Mouse (Mus musculus) adrenal gland, adult 8-10 months (tissue): ENCODE measurements at regions not wholly inside any gene's neighbourhood (a gene's known extent, or its start where the extent isn't known, plus 50 kb on each side); places are given as distances from the start of the nearest gene placed in this dataset.

Experiments
- DNase-seq: peaks from one replicate; pipeline ENCODE4 v3.0.0; 2022

DNA sequence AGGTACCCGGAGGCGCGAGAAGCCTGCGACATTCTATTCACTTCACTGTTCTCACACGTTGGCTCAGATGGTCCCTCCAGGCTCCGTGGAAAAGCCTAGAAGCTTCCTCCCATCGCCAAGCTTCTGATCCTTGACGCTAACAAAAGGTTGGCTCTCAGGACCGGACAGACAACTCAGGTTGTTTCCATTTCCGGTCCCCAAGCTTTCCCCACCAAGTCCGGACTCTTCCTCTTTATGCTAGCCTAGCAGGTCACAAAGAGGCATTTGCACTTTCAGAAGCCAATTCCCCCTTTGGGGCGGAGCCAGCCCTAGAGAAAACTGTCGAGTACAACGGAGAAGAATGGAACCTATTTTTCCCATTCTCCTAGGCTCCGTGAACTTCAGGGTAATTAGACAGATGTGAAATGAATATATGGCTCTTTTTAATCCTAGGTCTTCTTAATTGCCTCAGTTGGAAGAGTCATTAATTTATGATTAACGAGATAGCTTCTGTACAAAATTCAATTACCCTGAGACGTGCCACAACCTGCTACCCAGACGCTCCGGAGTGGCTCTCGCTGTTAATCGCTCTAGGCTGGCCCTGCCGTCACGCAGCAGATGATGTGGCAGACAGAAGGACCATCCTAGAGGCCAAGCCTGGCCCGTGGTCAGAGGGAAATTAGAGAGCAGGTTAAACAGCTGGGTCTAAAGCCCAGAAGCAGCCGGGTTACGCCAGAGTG, 207.6 kb downstream of the Xxylt1 start:
- no peak for DNase-seq

- DNase-seq, result no peak
Measured at GRCm38 (mm10) chr16:30875235-30875829, 205.9 kb downstream of the Xxylt1 start.

- DNase-seq, result no peak
Measured at GRCm38 (mm10) chr16:30878821-30879220, 202.4 kb downstream of the Xxylt1 start.

- DNase-seq, result no peak
Measured at GRCm38 (mm10) chr16:30879878-30880277, 201.4 kb downstream of the Xxylt1 start.

- DNase-seq, result no peak
Measured at GRCm38 (mm10) chr16:30880682-30881081, 200.6 kb downstream of the Xxylt1 start.

DNA sequence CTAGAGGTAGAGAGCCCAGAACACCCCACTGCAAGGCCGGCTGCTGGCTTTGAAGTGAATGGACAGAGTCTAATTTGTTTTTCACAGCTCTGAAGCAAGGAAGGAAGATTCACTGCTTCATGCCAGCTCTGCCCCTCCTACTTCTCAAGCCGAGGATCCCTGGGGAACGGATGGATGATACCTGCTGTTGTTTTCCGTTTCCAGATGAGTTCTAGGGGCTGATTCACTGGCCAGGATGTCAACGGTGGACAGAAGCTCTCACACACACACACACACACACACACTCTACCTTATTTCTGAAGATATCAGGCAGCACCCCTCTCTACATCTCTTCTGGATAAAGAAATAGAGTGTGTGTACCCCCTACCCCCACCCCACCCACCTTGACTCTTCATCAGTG, 200.0 kb downstream of the Xxylt1 start:
- DNase-seq, result no peak

- DNase-seq, result no peak
Measured at GRCm38 (mm10) chr16:30883490-30884188, 197.6 kb downstream of the Xxylt1 start.

- DNase-seq, result no peak
Measured at GRCm38 (mm10) chr16:30884189-30884551, 197.1 kb downstream of the Xxylt1 start.

DNA sequence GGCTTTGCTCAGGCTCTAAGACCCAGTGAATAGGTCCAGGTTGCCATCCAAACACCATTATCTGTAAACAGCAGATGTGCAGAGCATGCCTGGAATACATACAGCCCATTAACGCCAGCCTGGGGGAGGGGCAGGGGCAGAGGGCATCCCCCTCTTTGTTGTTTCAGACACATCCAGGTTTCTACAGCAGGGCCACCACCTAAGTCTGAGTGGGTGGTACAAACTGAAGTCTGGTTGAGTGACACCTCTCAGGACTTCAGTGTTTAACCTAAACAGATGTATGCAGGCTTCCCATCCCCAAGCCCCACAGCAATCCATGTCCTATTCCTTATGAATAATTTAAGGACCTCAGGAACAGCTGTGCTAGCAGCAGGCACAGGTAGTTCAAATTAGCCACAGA, 194.2 kb downstream of the Xxylt1 start:
- DNase-seq, result no peak

- no peak for DNase-seq
Measured at GRCm38 (mm10) chr16:30887536-30887935, 193.7 kb downstream of the Xxylt1 start.

DNA sequence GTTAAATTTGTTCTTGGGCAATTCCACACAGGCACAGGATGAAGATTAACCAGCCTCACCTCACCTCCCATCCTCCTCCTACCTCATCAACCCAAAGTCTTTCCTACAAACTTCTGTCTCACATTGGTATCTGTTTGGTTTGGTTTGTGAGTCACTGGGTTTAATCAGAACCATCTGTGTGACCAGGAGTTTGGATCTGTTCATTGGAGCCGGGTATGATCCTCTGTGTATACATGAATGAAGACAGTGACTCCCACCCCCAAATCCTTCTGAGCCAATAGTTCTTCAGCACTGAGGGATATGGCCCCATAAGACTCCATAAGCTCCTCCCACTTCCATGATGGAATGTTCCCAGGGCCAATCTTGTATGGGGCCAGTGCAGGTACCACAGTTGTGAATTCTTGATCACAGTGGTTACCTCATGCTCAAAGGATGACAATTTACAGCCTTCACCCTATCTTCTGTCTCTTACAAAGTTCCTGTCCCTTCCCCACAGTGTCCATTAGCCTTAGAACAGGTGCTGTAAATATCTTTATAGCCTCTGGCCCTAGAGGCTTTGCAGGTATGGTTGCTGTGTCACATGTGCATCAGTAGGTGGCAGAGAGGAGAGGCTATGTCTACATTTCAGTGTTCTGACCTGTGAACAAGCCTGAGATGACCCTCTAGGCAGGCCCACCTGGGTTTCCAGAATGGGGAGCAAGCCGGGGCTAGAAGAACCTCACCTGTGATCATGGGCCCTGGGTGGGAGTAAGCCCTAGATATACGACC, 192.5 kb downstream of the Xxylt1 start:
- DNase-seq, result no peak

DNA sequence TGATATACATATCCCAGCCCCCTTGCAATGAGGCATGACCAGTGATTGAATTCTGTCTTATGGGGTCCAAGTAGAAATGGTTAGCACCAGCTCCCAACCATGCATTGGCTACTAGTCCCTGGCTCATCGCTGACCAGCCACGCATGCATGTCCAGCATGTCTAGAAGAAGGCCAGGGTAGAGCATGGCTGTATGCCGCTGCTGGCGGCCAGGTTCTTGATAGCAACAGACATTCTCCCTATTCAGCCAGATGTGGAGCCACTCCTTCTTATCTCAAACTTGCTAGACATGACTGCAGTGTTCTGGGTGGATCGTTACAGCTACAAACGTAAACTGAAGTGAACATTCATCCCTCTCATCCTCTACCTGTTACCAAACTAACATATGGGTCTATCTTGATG, 188.6 kb downstream of the Xxylt1 start:
- DNase-seq, result no peak

DNA sequence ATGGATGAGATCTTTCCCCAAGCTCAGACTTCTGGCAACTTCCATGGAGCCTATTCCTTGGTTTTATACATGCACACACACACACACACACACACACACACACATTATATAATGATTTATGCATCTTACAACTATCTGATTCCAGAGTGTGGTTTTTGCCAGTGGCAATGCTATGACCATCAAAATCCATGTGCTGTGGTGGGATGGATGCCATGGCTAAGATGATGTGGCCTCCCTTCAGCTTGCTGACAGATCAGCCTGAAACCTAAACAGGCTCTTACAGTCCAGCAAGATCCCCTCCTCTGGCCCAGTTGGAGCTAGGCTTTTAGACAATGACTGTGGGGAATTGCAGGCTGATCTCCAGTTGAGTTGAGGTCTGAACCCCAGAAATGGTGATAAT, 187.1 kb downstream of the Xxylt1 start:
- no peak for DNase-seq

DNA sequence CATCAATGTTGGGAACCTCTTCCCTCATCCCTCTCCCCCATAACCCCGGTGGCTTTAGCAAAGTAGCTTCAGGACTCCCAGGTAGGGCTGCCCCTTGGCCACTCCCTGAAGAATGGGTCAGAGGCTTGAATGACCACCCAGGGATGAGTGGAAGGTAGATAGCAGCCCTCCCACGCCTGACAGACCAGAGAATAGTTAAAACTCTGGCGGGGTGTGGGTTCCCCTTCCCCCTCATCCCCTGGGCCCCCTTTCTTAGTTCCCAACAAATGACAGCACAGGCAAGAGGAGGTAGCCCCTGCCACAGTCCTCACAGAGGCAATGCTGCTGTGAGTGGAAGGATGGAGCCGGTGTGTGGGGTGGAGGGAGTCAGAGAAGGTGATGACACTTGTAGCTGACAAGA, 186.2 kb downstream of the Xxylt1 start:
- DNase-seq, result no peak

- no peak for DNase-seq
Measured at GRCm38 (mm10) chr16:30897371-30897770, 183.9 kb downstream of the Xxylt1 start.

GRCm38 (mm10) chr16:30900121-30900520, 181.1 kb downstream of the Xxylt1 start:
- DNase-seq, result no peak

DNA sequence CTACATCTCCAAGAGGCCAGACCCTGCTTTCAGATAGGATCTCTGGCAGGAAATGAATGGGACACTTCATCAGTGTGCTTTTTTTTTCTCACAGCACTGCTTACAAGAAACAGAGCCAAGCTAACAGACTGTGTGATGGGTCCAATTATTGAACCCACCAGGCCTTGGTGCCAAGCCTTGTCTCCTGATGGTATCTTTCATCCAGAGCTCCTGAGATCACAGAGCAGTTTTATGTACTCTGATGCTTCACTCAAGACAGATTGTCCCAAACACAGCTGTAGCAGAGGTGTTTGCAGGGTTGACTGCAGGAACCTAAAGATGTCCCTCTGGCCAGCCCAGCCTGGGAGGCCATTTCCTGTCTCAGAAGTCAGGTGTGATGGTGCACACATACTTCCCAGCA, 179.9 kb downstream of the Xxylt1 start:
- DNase-seq, result no peak
